Mouse (Mus musculus): ENCODE data around the gene Obscn. TPM values are rescaled to one million over a fixed set of nuclear protein-coding genes. Genes with fewer than 3 reads are reported as not detected.

The Obscn gene
- polyA plus RNA-seq, 1 experiment from 2014 or later, result 69.4 TPM

GRCm38 (mm10) chr11:58977150-58977549 lies 159.1 kb downstream of the Obscn start:
- H3K27ac ChIP-seq (replicated peaks in 1 of 2; ENCODE audit: control insufficient read depth in 1 of 2, insufficient read depth in 1 of 2, low read depth in 2 of 2, low read length in 2 of 2), result peak overlapping the region; percentile 68 to 78
- peak overlapping the region; percentile 90 for H3K9ac ChIP-seq (ENCODE audit: low read length)
- H3K36me3 ChIP-seq (ENCODE audit: control insufficient read depth, insufficient read depth, low read length), result peaks cover 21% of the 10 kb centered on the region
- peak overlapping the region; percentile 98 for H3K4me2 ChIP-seq (ENCODE audit: low read length)
- peak overlapping the region; percentile 87 to 92 for H3K4me3 ChIP-seq (ENCODE audit: control insufficient read depth in 1 of 2, insufficient read depth in 1 of 2, low read depth in 1 of 2, low read length in 2 of 2)
- no peak for ATAC-seq (ENCODE audit: insufficient number of reproducible peaks, insufficient read depth, low FRiP score, low read depth)
- under 1% methylated on average over 29 of the region's 29 CpGs for WGBS
- peaks cover 23 to 39% of the 10 kb centered on the region in 2 experiments for H3K4me1 ChIP-seq (ENCODE audit: control insufficient read depth in 2 of 2, insufficient read depth in 2 of 2, low read length in 2 of 2)
- H3K27me3 ChIP-seq (ENCODE audit: control insufficient read depth, insufficient read depth, low read length), result no peaks in the 10 kb centered on the region
- no peaks in the 10 kb centered on the region for H3K9me3 ChIP-seq (ENCODE audit: control insufficient read depth, low read length)

GRCm38 (mm10) chr11:58974414-58974813 lies 161.8 kb downstream of the Obscn start:
- WGBS, result 81% methylated on average over 3 of the region's 3 CpGs

GRCm38 (mm10) chr11:58971796-58972195 lies 164.4 kb downstream of the Obscn start:
- no peak overlapping the region for H3K9ac ChIP-seq (ENCODE audit: low read length)
- peaks cover 36% of the 10 kb centered on the region for H3K36me3 ChIP-seq (ENCODE audit: control insufficient read depth, insufficient read depth, low read length)
- no peaks in the 10 kb centered on the region for H3K27me3 ChIP-seq (ENCODE audit: control insufficient read depth, insufficient read depth, low read length)
- H3K9me3 ChIP-seq (ENCODE audit: control insufficient read depth, low read length), result no peaks in the 10 kb centered on the region
- no peak overlapping the region for H3K27ac ChIP-seq (replicated peaks in 1 of 2; ENCODE audit: control insufficient read depth in 1 of 2, insufficient read depth in 1 of 2, low read depth in 2 of 2, low read length in 2 of 2)
- H3K4me3 ChIP-seq (ENCODE audit: control insufficient read depth in 1 of 2, insufficient read depth in 1 of 2, low read depth in 1 of 2, low read length in 2 of 2), result no peak overlapping the region
- H3K4me2 ChIP-seq (ENCODE audit: low read length), result no peak overlapping the region
- no peak for ATAC-seq (ENCODE audit: insufficient number of reproducible peaks, insufficient read depth, low FRiP score, low read depth)
- H3K4me1 ChIP-seq (ENCODE audit: control insufficient read depth in 2 of 2, insufficient read depth in 2 of 2, low read length in 2 of 2), result peaks cover 0 to 8% of the 10 kb centered on the region in 2 experiments; a peak in 2 of 4 replicates
- WGBS, result 78% methylated on average over 3 of the region's 3 CpGs

More at GRCm38 (mm10) chr11:58974414-58974813, 161.8 kb downstream of the Obscn start:
- H3K9ac ChIP-seq (ENCODE audit: low read length), result no peak overlapping the region
- H3K4me3 ChIP-seq (ENCODE audit: control insufficient read depth in 1 of 2, insufficient read depth in 1 of 2, low read depth in 1 of 2, low read length in 2 of 2), result no peak overlapping the region
- peaks cover 31% of the 10 kb centered on the region for H3K36me3 ChIP-seq (ENCODE audit: control insufficient read depth, insufficient read depth, low read length)
- H3K27me3 ChIP-seq (ENCODE audit: control insufficient read depth, insufficient read depth, low read length), result no peaks in the 10 kb centered on the region
- H3K9me3 ChIP-seq (ENCODE audit: control insufficient read depth, low read length), result no peaks in the 10 kb centered on the region
- H3K4me2 ChIP-seq (ENCODE audit: low read length), result no peak overlapping the region
- ATAC-seq (ENCODE audit: insufficient number of reproducible peaks, insufficient read depth, low FRiP score, low read depth), result no peak
- H3K4me1 ChIP-seq (ENCODE audit: control insufficient read depth in 2 of 2, insufficient read depth in 2 of 2, low read length in 2 of 2), result peaks cover 2 to 20% of the 10 kb centered on the region in 2 experiments
- no peak overlapping the region for H3K27ac ChIP-seq (replicated peaks in 1 of 2; ENCODE audit: control insufficient read depth in 1 of 2, insufficient read depth in 1 of 2, low read depth in 2 of 2, low read length in 2 of 2)

DNA sequence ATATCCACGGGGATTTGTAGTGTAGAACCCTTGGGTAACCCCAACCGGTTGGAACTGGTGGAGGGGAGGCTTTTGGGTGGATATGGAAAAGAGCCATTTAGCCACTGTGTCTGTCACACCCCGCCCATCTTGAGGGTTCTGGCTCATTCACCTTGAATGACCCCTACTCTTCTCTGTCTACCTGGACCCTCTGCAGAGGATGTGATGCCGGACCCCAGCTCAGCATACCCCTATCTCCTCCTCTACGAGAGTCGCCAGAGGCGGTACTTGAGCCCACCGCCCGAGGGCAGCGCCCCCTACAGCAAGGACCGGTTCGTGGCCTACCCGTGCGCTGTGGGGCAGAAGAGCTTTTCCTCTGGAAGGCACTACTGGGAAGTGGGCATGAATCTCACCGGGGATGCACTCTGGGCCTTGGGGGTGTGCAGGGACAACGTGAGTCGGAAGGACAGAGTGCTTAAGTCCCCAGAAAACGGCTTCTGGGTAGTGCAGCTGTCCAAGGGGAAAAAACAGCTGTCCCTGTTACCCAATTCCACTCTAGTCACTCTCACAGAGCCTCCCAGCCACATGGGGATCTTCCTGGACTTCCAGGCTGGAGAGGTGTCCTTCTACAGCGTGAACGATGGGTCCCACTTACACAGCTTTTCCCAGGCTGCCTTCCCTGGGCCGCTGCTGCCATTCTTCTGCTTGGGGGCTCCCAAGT lies 165.2 kb downstream of the Obscn start:
- H3K9me3 ChIP-seq (ENCODE audit: control insufficient read depth, low read length), result no peaks in the 10 kb centered on the region
- ATAC-seq (ENCODE audit: insufficient number of reproducible peaks, insufficient read depth, low FRiP score, low read depth), result no peak
- H3K4me2 ChIP-seq (ENCODE audit: low read length), result no peak overlapping the region
- no peak overlapping the region for H3K27ac ChIP-seq (replicated peaks in 1 of 2; ENCODE audit: control insufficient read depth in 1 of 2, insufficient read depth in 1 of 2, low read depth in 2 of 2, low read length in 2 of 2)
- H3K9ac ChIP-seq (ENCODE audit: low read length), result no peak overlapping the region
- peaks cover 0 to 12% of the 10 kb centered on the region in 2 experiments; a peak in 2 of 4 replicates for H3K4me1 ChIP-seq (ENCODE audit: control insufficient read depth in 2 of 2, insufficient read depth in 2 of 2, low read length in 2 of 2)
- H3K4me3 ChIP-seq (ENCODE audit: control insufficient read depth in 1 of 2, insufficient read depth in 1 of 2, low read depth in 1 of 2, low read length in 2 of 2), result no peak overlapping the region
- peaks cover 36% of the 10 kb centered on the region for H3K36me3 ChIP-seq (ENCODE audit: control insufficient read depth, insufficient read depth, low read length)
- H3K27me3 ChIP-seq (ENCODE audit: control insufficient read depth, insufficient read depth, low read length), result no peaks in the 10 kb centered on the region
- WGBS, result 84% methylated on average over 21 of the region's 21 CpGs

DNA sequence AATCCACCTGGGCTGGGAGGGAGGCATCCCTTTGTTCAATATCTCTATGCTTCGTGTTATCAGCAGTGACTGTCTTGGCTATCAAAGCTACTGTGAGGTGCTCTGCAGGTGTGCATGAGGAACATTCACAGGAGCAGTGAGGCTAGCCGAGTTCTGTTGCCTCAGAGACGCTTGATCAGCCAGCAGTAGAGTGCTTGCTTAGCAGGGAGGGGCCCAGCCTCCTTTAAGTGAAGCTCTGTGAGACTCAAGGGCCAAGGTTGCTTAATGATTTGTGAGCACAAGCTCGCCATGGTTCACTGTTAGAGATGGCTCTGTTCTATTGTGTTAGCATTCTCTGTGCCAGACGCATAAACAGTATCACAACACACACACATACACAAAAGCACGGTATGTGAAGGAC lies 166.5 kb downstream of the Obscn start:
- H3K27ac ChIP-seq (replicated peaks in 1 of 2; ENCODE audit: control insufficient read depth in 1 of 2, insufficient read depth in 1 of 2, low read depth in 2 of 2, low read length in 2 of 2), result no peak overlapping the region
- no peak overlapping the region for H3K4me3 ChIP-seq (ENCODE audit: control insufficient read depth in 1 of 2, insufficient read depth in 1 of 2, low read depth in 1 of 2, low read length in 2 of 2)
- no peaks in the 10 kb centered on the region for H3K27me3 ChIP-seq (ENCODE audit: control insufficient read depth, insufficient read depth, low read length)
- peaks cover 31% of the 10 kb centered on the region for H3K36me3 ChIP-seq (ENCODE audit: control insufficient read depth, insufficient read depth, low read length)
- H3K9me3 ChIP-seq (ENCODE audit: control insufficient read depth, low read length), result no peaks in the 10 kb centered on the region
- H3K4me2 ChIP-seq (ENCODE audit: low read length), result no peak overlapping the region
- H3K4me1 ChIP-seq (ENCODE audit: control insufficient read depth in 2 of 2, insufficient read depth in 2 of 2, low read length in 2 of 2), result peaks cover 6 to 21% of the 10 kb centered on the region in 2 experiments; a peak in 3 of 4 replicates
- ATAC-seq (ENCODE audit: insufficient number of reproducible peaks, insufficient read depth, low FRiP score, low read depth), result no peak
- no peak overlapping the region for H3K9ac ChIP-seq (ENCODE audit: low read length)
- WGBS, result 73% methylated on average over 6 of the region's 6 CpGs

DNA sequence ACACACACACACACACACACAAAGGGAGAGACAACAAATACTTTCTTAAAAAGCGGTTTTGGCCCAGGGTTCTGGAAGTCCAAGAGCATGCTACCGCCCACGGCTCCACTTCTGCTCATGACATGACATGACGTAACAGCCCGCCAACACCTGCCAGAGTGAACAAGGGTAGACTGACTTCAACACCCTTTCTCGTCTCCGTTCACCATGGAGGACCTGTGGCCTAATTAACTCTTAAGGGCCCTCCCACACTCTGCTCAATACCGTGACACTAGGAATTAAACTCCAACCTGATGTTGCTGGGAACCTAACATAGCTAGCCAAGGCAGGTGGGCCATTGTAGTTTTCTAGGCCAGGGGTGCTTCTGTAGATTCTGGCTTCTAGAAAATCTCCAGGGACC lies 167.2 kb downstream of the Obscn start:
- WGBS, result 56% methylated on average over 8 of the region's 8 CpGs
- Histone ChIP-seq H3K9me3 (ENCODE audit: control insufficient read depth, low read length) (no peaks in the 10 kb centered on the region), H3K36me3 (ENCODE audit: control insufficient read depth, insufficient read depth, low read length) (peaks cover 31% of the 10 kb centered on the region), H3K27me3 (ENCODE audit: control insufficient read depth, insufficient read depth, low read length) (no peaks in the 10 kb centered on the region), H3K27ac (replicated peaks in 1 of 2; ENCODE audit: control insufficient read depth in 1 of 2, insufficient read depth in 1 of 2, low read depth in 2 of 2, low read length in 2 of 2) (no peak overlapping the region), H3K4me1 (ENCODE audit: control insufficient read depth in 2 of 2, insufficient read depth in 2 of 2, low read length in 2 of 2) (peaks cover 6 to 22% of the 10 kb centered on the region in 2 experiments; a peak in 3 of 4 replicates), H3K4me2 (ENCODE audit: low read length) (no peak overlapping the region), H3K9ac (ENCODE audit: low read length) (no peak overlapping the region), H3K4me3 (ENCODE audit: control insufficient read depth in 1 of 2, insufficient read depth in 1 of 2, low read depth in 1 of 2, low read length in 2 of 2) (no peak overlapping the region)
- ATAC-seq (ENCODE audit: insufficient number of reproducible peaks, insufficient read depth, low FRiP score, low read depth), result no peak

- no peak overlapping the region for H3K9ac ChIP-seq (ENCODE audit: low read length)
- no peak overlapping the region for H3K4me3 ChIP-seq (ENCODE audit: control insufficient read depth in 1 of 2, insufficient read depth in 1 of 2, low read depth in 1 of 2, low read length in 2 of 2)
- H3K27me3 ChIP-seq (ENCODE audit: control insufficient read depth, insufficient read depth, low read length), result 0 out of 2 replicates have a peak, but pooled peaks cover 4% of the 10 kb centered on the region
- peaks cover 31% of the 10 kb centered on the region for H3K36me3 ChIP-seq (ENCODE audit: control insufficient read depth, insufficient read depth, low read length)
- no peak for ATAC-seq (ENCODE audit: insufficient number of reproducible peaks, insufficient read depth, low FRiP score, low read depth)
- no peaks in the 10 kb centered on the region for H3K9me3 ChIP-seq (ENCODE audit: control insufficient read depth, low read length)
- no peak overlapping the region for H3K4me2 ChIP-seq (ENCODE audit: low read length)
- no peak overlapping the region for H3K27ac ChIP-seq (replicated peaks in 1 of 2; ENCODE audit: control insufficient read depth in 1 of 2, insufficient read depth in 1 of 2, low read depth in 2 of 2, low read length in 2 of 2)
- 82% methylated on average over 7 of the region's 7 CpGs for WGBS
- peaks cover 8 to 22% of the 10 kb centered on the region in 2 experiments; a peak in 3 of 4 replicates for H3K4me1 ChIP-seq (ENCODE audit: control insufficient read depth in 2 of 2, insufficient read depth in 2 of 2, low read length in 2 of 2)
Observed at GRCm38 (mm10) chr11:58968551-58968950, 167.7 kb downstream of the Obscn start.
